Mouse (Mus musculus): ENCODE measurements at regions not wholly inside any gene's neighbourhood (a gene's known extent, or its start where the extent isn't known, plus 50 kb on each side); places are given as distances from the start of the nearest gene placed in this dataset.

GRCm38 (mm10) chrX:130932390-130932789 is 1182.8 kb downstream of the Diaph2 start:
- DNase-seq (ENCODE audit: low read depth): no peak
- no peak for TF ChIP-seq CTCF (IDR thresholded peaks at IDR 0.05; ENCODE audit: borderline replicate concordance, extremely low read depth, insufficient read depth, insufficient read length)
- no peak for TF ChIP-seq POLR2A (IDR thresholded peaks at IDR 0.05; ENCODE audit: borderline replicate concordance, extremely low read depth, insufficient read depth, insufficient read length, poor library complexity, severe bottlenecking)

DNA sequence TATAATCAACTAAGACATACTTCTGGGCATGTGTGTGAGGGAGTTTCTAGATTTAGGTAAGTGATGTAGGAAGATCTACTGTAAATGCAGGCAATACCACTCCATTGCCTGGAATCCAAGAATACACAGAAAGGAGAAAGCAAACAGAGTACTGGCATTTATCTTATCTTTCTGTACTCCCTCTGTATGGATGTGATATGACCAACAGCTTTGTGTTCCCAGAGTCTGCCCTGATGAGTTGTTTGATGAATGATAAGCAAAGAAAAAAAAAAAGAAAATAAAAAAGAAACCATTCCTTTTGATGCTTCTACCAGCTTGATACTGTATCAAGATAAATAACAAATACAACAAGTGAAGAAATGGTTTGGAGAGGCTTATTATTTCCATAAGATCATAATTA is 1189.2 kb downstream of the Diaph2 start:
- no peak for DNase-seq (ENCODE audit: low read depth)
- TF ChIP-seq CTCF (IDR thresholded peaks at IDR 0.05; ENCODE audit: borderline replicate concordance, extremely low read depth, insufficient read depth, insufficient read length): no peak
- TF ChIP-seq POLR2A (IDR thresholded peaks at IDR 0.05; ENCODE audit: borderline replicate concordance, extremely low read depth, insufficient read depth, insufficient read length, poor library complexity, severe bottlenecking): no peak

DNA sequence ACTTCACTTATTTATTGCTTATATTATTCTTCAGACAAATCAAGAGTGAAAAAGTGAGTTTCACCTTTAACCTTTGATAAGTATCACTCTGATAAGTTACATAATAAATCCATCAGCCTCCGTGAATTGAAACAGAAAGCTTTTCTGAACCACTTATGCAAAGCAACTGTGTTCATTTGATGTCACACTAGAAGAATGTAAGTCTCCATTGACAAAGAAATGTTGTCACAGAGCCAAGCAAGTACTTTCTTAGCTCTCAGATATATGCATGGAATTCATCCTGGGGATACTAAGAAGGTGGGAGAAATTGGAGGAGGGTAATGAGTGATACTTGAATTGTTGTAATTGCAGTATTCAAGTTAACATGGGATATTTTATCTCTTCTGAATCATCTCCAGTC is 1195.0 kb downstream of the Diaph2 start:
- peak; percentile 71 for DNase-seq (ENCODE audit: low read depth)
- TF ChIP-seq POLR2A (IDR thresholded peaks at IDR 0.05; ENCODE audit: borderline replicate concordance, extremely low read depth, insufficient read depth, insufficient read length, poor library complexity, severe bottlenecking) (no peak), CTCF (IDR thresholded peaks at IDR 0.05; ENCODE audit: borderline replicate concordance, extremely low read depth, insufficient read depth, insufficient read length) (no peak)
